9 mouse cellular contexts compared by ENCODE assay signal in genomic region chr8:119669284-119669683, GRCm38 (mm10). TPM values are rescaled to one million over a fixed set of nuclear protein-coding genes. Genes with fewer than 3 reads are reported as not detected.
A peak's percentile ranks its signal among the peaks of the same experiment; 100 is the strongest.
DNase-seq lines count a peak whose midpoint lies in the region; ATAC-seq and TF ChIP-seq lines count a peak whose summit lies in the region.
"Had no signal": no experiment of that assay in that cellular context is flagged by ENCODE, and none has a peak within 500 bp of the region (broad histone marks: within the 10 kb centered on the region; RNA-seq: fewer than 3 reads in every experiment).

No protein-coding gene starts in this region.

- no peaks in the 10 kb centered on the region for H3K36me3 ChIP-seq in kidney, postnatal 0 days (ENCODE audit: insufficient read depth, low read length)
- no peaks in the 10 kb centered on the region for H3K36me3 ChIP-seq in embryonic facial prominence, embryonic 10.5 days (replicated peaks)

- H3K4me3 ChIP-seq in kidney, postnatal 0 days (replicated peaks; ENCODE audit: low read depth, low read length): no peak overlapping the region
- no peak overlapping the region for H3K4me3 ChIP-seq in embryonic facial prominence, embryonic 10.5 days

- intact Hi-C loops in left cerebral cortex, postnatal 25 days (cut with DNase I): no loop called here

- H3K9me3 ChIP-seq in kidney, postnatal 0 days (replicated peaks; ENCODE audit: low read length): no peaks in the 10 kb centered on the region
- H3K9me3 ChIP-seq in embryonic facial prominence, embryonic 10.5 days: no peaks in the 10 kb centered on the region

- DNase-seq in kidney, postnatal 0 days (ENCODE audit: low spot score): no peak
- no peak for DNase-seq in kidney, adult 11 months
- peak; percentile 91 for DNase-seq in ES-CJ7 (ENCODE audit: low read depth, low spot score)
- DNase-seq in embryonic facial prominence, embryonic 10.5 days (ENCODE audit: low spot score): peak; percentile 42
- peak; percentile 46 for DNase-seq in naive thymus-derived CD4-positive, alpha-beta T cell, adult 2 months (ENCODE audit: low read depth)
- no peak for DNase-seq in left cerebral cortex, postnatal 25 days (ENCODE audit: low spot score in 2 of 2)
- DNase-seq in kidney, postnatal 10 days: no peak
- DNase-seq: right cerebral cortex, postnatal 14 days had no signal

- TF ChIP-seq CTCF in kidney, postnatal 0 days (IDR thresholded peaks at IDR 0.05; ENCODE audit: low read depth): peak; percentile 51

- H3K4me1 ChIP-seq in kidney, postnatal 0 days (replicated peaks; ENCODE audit: insufficient read depth, low read length): peaks cover 18% of the 10 kb centered on the region; the same call in 1 of the 2 replicates
- peaks cover 46% of the 10 kb centered on the region for H3K4me1 ChIP-seq in embryonic facial prominence, embryonic 10.5 days

- WGBS in kidney, postnatal 0 days: 50% methylated on average over 12 of the region's 12 CpGs
- 53% methylated on average over 12 of the region's 12 CpGs for WGBS in embryonic facial prominence, embryonic 10.5 days

- H3K4me2 ChIP-seq in kidney, postnatal 0 days (ENCODE audit: low read length): no peak overlapping the region

- H3K9ac ChIP-seq in kidney, postnatal 0 days (ENCODE audit: low read depth, low read length): no peak overlapping the region

- no peak overlapping the region for H3K27ac ChIP-seq in kidney, postnatal 0 days
- 0 out of 2 replicates have a peak overlapping the region, but pooled peaks have one; percentile 26 for H3K27ac ChIP-seq in embryonic facial prominence, embryonic 10.5 days (replicated peaks)

- no peak for ATAC-seq in kidney, postnatal 0 days (replicated peaks; ENCODE audit: low FRiP score, low read depth)

- H3K27me3 ChIP-seq in kidney, postnatal 0 days (ENCODE audit: insufficient read depth, low read length): no peaks in the 10 kb centered on the region
- peaks cover 29% of the 10 kb centered on the region for H3K27me3 ChIP-seq in embryonic facial prominence, embryonic 10.5 days (replicated peaks; ENCODE audit: low read depth, poor library complexity, severe bottlenecking)

RNA-seq across cellular contexts. Expression of gene Wfdc1, which starts 3.1 kb away (rescaled TPM):
- polyA plus RNA-seq in kidney, postnatal 0 days (2015; fragmentation: Nextera tagmentation; extraction: Ambion mirVana): 6.2 and 6.9 TPM in 2 replicates
- 3.8 and 4.5 TPM in 2 replicates for polyA plus RNA-seq in embryonic facial prominence, embryonic 10.5 days (2016; fragmentation: Nextera tagmentation; extraction: Ambion mirVana)
- 10 to 100 TPM in 1 of 2 experiments, 1 to 10 TPM in 1; 8.6 to 10.8 TPM for total RNA-seq in left cerebral cortex, postnatal 25 days (2021)

RNA-seq across cellular contexts. Expression of gene Atp2c2, which starts 30.5 kb away (rescaled TPM):
- 1.3 and 1.6 TPM in 2 replicates for polyA plus RNA-seq in kidney, postnatal 0 days (2015; fragmentation: Nextera tagmentation; extraction: Ambion mirVana)
- polyA plus RNA-seq in embryonic facial prominence, embryonic 10.5 days (2016; fragmentation: Nextera tagmentation; extraction: Ambion mirVana): 3.8 and 4.1 TPM in 2 replicates
- total RNA-seq in left cerebral cortex, postnatal 25 days (2021): 1 to 10 TPM; 1.9 to 2.1 TPM

RNA-seq across cellular contexts. Expression of gene Kcng4, which starts 33.8 kb away (rescaled TPM):
- polyA plus RNA-seq in kidney, postnatal 0 days (2015; fragmentation: Nextera tagmentation; extraction: Ambion mirVana): 0.14 and 0.28 TPM in 2 replicates
- 0.22 and 0.47 TPM in 2 replicates for polyA plus RNA-seq in embryonic facial prominence, embryonic 10.5 days (2016; fragmentation: Nextera tagmentation; extraction: Ambion mirVana)
- 1 to 10 TPM; 3.3 to 4.0 TPM for total RNA-seq in left cerebral cortex, postnatal 25 days (2021)

RNA-seq across cellular contexts. Expression of gene Adad2, which starts 56.7 kb away (rescaled TPM):
- polyA plus RNA-seq in kidney, postnatal 0 days (2015; fragmentation: Nextera tagmentation; extraction: Ambion mirVana): not detected in 2 replicates
- 0.27 TPM in 1 of 2 replicates, not detected in the other for polyA plus RNA-seq in embryonic facial prominence, embryonic 10.5 days (2016; fragmentation: Nextera tagmentation; extraction: Ambion mirVana)
- under 1 TPM; 0.23 to 0.55 TPM for total RNA-seq in left cerebral cortex, postnatal 25 days (2021)
- total RNA-seq: adrenal gland, postnatal 36 days had no signal

Comparison
In these comparisons a context has a peak if more than half of its experiments do, and no peak if none do; other contexts are left out.
1. DNase-seq: peak in ES-CJ7 (single experiment), embryonic facial prominence, embryonic 10.5 days (single experiment) and naive thymus-derived CD4-positive, alpha-beta T cell, adult 2 months (single experiment); none in kidney, postnatal 0 days (single experiment), kidney, adult 11 months (single experiment), left cerebral cortex, postnatal 25 days (0 of 2) and kidney, postnatal 10 days (single experiment).